Mouse (Mus musculus) left cerebral cortex, adult 8-10 months (tissue): Measurements from ENCODE around the gene Sema3f. TPM values are rescaled to one million over a fixed set of nuclear protein-coding genes. Genes with fewer than 3 reads are reported as not detected.

Experiments
- DNase-seq, 2 experiments: peaks; one replicate each; pipeline ENCODE4 v3.0.0; 2022; ENCODE audit warnings: low spot score in 2 of 2
- total RNA-seq, 4 experiments: library from RNA; stranded (reverse); gene quantifications; 2 replicates each; pipeline ENCODE4 v1.2.4; 2022

The Sema3f gene
- total RNA-seq, 4 experiments from 2014 or later: 14.5 to 17.6 (median 16.0) TPM

DNA sequence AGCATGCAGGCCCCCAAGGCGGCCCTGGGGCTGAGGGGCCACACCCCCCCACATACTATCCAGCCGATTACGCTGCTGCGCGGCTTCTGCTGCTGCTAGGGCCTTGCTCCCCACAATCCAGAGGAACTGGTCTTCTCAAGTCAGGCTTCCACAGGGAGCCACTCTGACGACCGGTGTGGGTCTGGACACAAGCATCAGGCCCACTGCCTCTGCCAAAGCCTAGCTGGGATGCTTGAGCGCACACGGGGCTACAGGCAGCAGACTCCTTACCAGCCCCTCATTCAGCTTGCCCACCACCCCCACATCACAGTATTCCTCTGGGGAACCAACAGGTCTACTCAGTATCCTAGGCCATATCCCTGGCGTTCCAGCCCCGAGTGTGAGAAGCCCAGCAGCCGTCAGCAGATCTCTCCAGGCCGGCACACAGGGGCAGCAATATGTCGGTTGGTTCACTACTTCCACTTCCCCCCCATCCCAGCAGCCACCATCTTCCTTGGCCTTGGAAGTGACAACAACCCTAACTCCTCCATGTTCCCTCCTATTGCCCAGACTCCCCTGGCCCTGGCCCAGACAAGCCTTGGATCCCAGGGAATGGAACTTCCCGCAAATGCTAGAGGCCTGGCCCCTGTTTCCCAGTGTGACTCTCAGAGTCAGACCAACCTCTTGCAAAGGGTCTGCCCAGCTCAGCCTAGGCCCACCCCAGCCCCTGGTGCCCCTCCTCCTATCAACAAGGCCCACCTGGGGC lies 76.4 kb downstream of the Sema3f start:
- no peak for DNase-seq

DNA sequence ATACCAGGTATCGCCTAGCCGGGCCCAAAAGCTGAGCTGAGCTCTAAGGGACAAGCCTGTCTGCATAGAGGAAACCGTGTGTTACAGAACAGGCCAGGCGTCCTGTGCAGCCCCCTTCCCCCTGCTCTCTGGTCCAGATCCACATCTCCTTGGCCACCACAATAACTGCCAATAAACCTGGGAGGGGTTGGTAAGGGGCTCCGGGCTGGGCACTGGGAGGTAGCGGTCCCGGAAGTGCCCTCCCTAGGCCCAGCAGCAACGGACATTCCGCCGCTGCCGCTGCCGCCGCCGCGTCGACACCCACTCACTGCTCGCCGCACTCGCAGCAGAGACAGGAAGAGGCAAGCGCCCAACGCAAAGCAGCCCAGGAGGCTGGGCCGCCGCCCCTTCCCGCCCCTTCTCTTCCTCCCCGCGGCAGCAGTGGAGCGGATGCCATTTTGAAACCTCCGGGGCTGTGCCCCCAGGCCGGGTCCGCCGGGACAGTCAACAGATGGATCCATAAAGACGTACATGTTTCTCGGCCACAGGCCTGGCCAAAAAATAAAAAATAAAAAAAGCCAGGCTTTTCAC lies 77.1 kb downstream of the Sema3f start:
- peak in 1 of 2 experiments; percentile 74 for DNase-seq

DNA sequence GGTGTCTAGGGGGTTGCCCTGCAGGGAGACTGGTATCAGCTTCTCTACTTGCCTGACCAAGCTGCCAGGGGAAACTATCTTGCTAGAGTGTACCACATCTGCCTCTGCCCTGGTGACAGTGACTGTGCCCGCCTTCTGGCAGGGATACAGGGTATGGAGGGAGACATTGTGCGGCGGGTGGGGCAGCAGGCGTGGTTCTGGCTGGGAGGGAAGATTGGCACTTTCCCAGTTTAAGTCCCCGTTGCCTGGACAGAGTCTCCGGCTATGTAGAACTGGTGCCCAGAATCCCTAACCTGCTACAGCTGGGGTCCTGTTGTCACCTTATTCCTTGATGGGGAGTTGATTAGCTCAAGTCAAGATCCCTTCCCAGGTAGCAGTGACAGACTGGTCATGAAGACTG lies 77.8 kb downstream of the Sema3f start:
- no peak for DNase-seq

DNA sequence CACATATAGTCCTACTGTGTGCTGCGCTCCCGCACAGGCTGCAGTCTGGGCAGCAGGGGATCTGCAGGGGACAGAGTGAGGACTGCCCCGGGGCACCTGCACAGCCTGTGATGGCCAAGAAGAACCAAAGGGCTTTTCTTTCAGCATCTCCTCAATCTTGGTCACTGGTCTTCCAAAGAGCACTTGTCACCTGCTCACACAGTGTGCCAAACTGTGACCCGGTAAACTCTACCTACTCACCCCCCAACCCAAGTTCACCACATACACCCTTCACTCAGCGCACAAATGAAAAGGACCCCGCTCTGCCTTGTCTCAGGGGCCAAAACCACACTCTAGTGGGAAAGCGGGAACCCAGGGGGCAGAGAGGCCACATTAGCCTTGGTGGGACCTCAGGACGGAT lies 78.4 kb downstream of the Sema3f start:
- no peak for DNase-seq

Other genes with a start within 250 kb of the Sema3f start
- 10 to 100 TPM; 36.2 to 37.2 (median 36.9) TPM for gene Tmem115, start 176.5 kb downstream of the Sema3f start, total RNA-seq
- 10 to 100 TPM; 16.3 to 20.6 (median 19.2) TPM for gene Cyb561d2, start 168.3 kb downstream of the Sema3f start, total RNA-seq
- gene Nprl2, start 168.2 kb downstream of the Sema3f start, total RNA-seq: 10 to 100 TPM; 40.8 to 42.3 (median 41.8) TPM
- 1 to 10 TPM; 5.1 to 8.3 (median 6.3) TPM for gene Zmynd10, start 163.2 kb downstream of the Sema3f start, total RNA-seq
- gene Rassf1, start 158.9 kb downstream of the Sema3f start, total RNA-seq: 10 to 100 TPM; 15.8 to 18.5 (median 16.9) TPM
- 10 to 100 TPM; 90.7 to 97.1 (median 92.8) TPM for gene Tusc2, start 147.2 kb downstream of the Sema3f start, total RNA-seq
- gene Hyal2, start 142.5 kb downstream of the Sema3f start, total RNA-seq: 10 to 100 TPM; 13.0 to 18.0 (median 15.4) TPM
- gene Hyal1, start 133.5 kb downstream of the Sema3f start, total RNA-seq: 1 to 10 TPM; 4.9 to 9.5 (median 6.8) TPM
- 10 to 100 TPM in 3 of 4 experiments, 1 to 10 TPM in 1; 9.1 to 17.4 (median 13.3) TPM for gene Naa80, start 131.6 kb downstream of the Sema3f start, total RNA-seq
- gene Hyal3, start 129.7 kb downstream of the Sema3f start, total RNA-seq: 1 to 10 TPM; 1.0 to 1.7 (median 1.1) TPM
- gene Ifrd2, start 122.8 kb downstream of the Sema3f start, total RNA-seq: 10 to 100 TPM; 11.3 to 15.5 (median 15.3) TPM
- 1 to 10 TPM; 5.1 to 5.9 (median 5.3) TPM for gene Sema3b, start 101.2 kb downstream of the Sema3f start, total RNA-seq
- gene Gnai2, start 75.1 kb downstream of the Sema3f start, total RNA-seq: 100 to 1,000 TPM; 239 to 252 (median 247) TPM
- 10 to 100 TPM; 82.5 to 94.5 (median 86.9) TPM for gene Slc38a3, start 40.9 kb downstream of the Sema3f start, total RNA-seq
- gene Gnat1, start 30.8 kb downstream of the Sema3f start, total RNA-seq: 1 to 10 TPM in 1 of 4 experiments, under 1 TPM in 3; 0.32 to 1.0 (median 0.62) TPM
- 100 to 1,000 TPM; 117 to 136 (median 126) TPM for gene Rbm5, start 60.5 kb upstream of the Sema3f start, total RNA-seq
- gene Rbm6, start 162.8 kb upstream of the Sema3f start, total RNA-seq: 10 to 100 TPM; 56.0 to 69.3 (median 59.4) TPM
- gene Mon1a, start 177.7 kb upstream of the Sema3f start, total RNA-seq: 10 to 100 TPM; 23.7 to 27.5 (median 26.1) TPM
- 1 to 10 TPM in 2 of 4 experiments, under 1 TPM in 2; 0.72 to 1.7 (median 1.0) TPM for gene Mst1r, start 196.4 kb upstream of the Sema3f start, total RNA-seq
- gene Actl11, start 218.0 kb upstream of the Sema3f start, total RNA-seq: not detected
- 100 to 1,000 TPM; 372 to 403 (median 398) TPM for gene Camkv, start 225.2 kb upstream of the Sema3f start, total RNA-seq
- 10 to 100 TPM in 3 of 4 experiments, 1 to 10 TPM in 1; 8.6 to 11.9 (median 11.3) TPM for gene Traip, start 239.7 kb upstream of the Sema3f start, total RNA-seq